Mouse (Mus musculus) sigmoid colon, adult 10 weeks (tissue): ENCODE results near the gene Abcg4. TPM values are rescaled to one million over a fixed set of nuclear protein-coding genes. Genes with fewer than 3 reads are reported as not detected.

Experiments
- polyA plus RNA-seq: library from polyadenylated mRNA; stranded (reverse); fragments of 350-450 nt; fragmentation: Illumina TruSeq; extraction: RNeasy Lipid Tissue Mini Kit (QIAGEN cat#74804); gene quantifications from one replicate; pipeline ENCODE4 v1.2.3, GENCODE M21; 2014; ENCODE audit warnings: low read depth, low replicate concordance

Gene Abcg4
- not detected for polyA plus RNA-seq

GRCm38 (mm10) chr9:44288076-44288958 lies at the start of gene Abcg4:
Gene Abcg4, minus strand, starts transcription at chr9:44288615.

DNA sequence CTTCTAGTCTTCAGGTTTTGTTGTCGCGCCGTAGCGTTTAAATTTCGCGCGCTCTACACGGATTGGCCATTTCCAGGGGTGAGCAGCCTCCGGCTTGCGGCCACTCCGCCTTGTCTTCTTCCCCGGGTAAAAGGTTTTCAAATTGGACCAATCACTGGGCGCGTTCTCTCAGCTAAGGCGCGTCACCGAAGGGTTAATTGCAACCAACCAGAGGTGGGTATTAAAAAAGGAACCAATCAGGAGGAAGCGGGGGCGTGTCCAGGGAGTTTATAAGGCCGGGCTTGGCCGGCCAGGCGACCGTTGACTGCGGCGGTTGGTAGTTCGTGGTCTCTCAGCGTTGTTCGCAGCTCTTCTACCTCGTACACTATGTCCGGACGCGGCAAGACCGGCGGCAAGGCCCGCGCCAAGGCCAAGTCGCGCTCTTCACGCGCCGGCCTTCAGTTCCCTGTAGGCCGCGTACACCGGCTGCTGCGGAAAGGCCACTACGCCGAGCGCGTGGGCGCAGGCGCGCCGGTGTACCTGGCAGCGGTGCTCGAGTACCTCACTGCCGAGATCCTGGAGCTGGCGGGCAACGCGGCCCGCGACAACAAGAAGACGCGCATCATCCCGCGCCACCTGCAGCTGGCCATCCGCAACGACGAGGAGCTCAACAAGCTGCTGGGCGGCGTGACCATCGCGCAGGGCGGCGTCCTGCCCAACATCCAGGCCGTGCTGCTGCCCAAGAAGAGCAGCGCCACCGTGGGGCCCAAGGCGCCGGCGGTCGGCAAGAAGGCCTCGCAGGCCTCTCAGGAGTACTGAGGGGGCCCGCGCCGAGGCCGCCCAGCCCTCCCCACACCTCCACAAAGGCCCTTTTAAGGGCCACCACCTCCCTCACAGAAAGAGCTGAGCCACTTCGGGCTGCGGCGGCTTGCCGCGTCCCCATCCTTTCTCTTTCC lies 46.2 kb upstream of the Abcg4 start, which contains the start of gene H2afx:
Gene H2afx, plus strand, starts transcription at position 299 of the 935 bp plus-strand sequence.

DNA sequence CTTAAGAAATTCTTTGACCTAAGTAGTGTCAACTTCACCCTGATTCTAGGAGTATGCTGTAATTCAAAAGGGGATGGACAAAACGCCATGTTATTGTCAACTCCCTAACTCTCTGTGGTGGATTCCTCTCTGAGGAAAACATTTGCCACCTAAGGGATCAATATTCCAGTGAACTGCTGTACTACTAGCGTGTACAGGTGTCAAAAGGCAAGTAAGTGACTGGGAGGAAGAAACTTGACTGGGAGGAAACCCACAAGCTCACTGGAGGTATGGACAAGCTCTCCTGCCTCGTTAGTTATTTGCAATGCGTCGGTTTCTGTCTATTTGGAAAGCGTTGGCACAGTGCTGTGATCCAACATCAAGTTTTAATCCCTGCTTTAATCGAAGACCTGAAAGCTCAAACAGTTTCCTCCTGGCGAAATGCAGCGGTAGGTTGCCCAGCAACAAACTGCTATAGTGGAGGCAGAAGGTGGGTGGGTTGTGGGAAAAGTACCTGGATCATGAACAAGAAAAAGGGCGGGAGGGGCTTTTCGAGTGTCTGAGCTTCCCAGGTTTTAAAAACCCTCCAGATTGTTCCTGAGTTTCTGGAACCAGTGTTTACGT lies 37.5 kb upstream of the Abcg4 start, which contains the start of gene Dpagt1:
Gene Dpagt1, plus strand, starts transcription at position 252 of the 603 bp plus-strand sequence.

GRCm38 (mm10) chr9:44319887-44320798 lies 31.7 kb upstream of the Abcg4 start, which contains the start of gene C2cd2l:
Gene C2cd2l, minus strand, starts transcription at chr9:44320285.

DNA sequence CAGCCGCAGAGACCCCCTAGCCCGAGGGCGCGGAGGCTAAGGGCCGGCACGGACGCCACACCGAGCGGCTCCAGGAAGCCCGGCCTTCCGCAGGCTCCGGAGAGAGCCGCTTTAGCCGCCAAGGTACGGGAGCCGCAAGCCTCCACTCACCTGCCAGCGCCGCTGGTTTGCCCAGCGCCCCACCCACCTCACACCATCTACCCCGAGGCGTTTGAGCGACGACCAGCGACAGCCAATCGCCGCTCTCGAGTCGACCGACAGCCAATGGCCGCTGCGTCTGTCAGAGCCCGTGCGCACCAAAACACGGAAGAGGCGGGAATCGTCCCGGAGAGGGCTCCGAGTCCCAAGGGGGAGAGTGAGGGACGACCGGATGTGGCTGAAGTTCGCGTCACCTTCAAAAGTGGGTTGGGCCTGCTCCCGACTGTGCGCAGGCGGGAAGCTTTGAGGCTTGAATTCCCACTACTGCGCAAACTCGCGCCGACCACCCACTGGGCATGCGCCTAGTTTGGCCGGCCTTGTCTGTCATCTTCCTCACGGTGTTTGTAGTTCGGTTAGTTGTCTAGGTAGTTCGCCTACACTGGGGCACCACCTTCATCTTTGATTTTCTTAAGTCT lies 17.2 kb upstream of the Abcg4 start, which contains the start of gene Hinfp:
Gene Hinfp, minus strand, starts transcription at position 206 of the 614 bp plus-strand sequence.

GRCm38 (mm10) chr9:44268432-44268831 lies 20.0 kb downstream of the Abcg4 start, which contains the start of gene Nlrx1:
Gene Nlrx1, minus strand, starts transcription at chr9:44268599.

GRCm38 (mm10) chr9:44251314-44251713 lies 37.1 kb downstream of the Abcg4 start, which contains the start of gene Pdzd3:
Gene Pdzd3, minus strand, starts transcription at chr9:44251471.

GRCm38 (mm10) chr9:44240399-44240798 lies 48.0 kb downstream of the Abcg4 start, which contains the start of gene Ccdc153:
Gene Ccdc153, plus strand, starts transcription at chr9:44240676.

DNA sequence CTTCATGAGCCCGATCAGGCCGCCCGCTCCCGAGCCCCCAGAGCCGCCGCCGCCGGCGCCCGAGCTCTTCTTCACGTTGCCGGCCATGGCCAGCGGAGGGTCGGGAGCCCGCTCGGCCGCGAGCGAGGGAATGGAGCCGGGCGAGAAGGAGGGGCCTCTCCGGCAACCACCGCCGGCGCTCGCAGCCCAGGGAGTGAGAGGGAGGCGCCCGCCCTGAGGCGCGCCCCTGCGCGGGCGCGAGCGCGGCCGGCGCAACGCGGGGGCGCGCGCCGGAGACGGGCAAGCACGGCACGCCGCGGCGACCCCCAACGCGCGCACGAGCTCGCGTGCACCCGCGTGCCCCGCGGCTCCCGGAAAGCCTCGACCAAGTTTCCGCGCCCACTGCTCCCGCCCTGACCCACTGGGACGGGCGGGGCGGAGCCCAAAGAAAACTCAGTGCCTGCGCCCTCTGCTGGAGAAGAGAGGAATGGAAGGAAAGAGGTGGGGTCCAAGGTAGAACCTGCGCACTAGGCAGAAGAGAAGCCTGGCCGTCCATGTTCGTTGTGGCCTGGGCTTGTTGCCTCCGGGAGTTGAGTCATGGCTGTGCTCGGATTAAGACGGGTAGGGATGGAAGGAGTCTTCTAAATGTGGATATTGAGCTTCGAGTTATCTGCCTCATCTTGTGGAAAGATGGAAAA lies 54.5 kb downstream of the Abcg4 start, which contains the start of gene Cbl:
Gene Cbl, minus strand, starts transcription at position 248 of the 677 bp plus-strand sequence.

Other genes starting within 250 kb of the Abcg4 start
- 1.9 TPM for gene Thy1, start 245.2 kb downstream of the Abcg4 start, polyA plus RNA-seq
- gene Usp2, start 221.6 kb downstream of the Abcg4 start, polyA plus RNA-seq: 4.7 TPM
- not detected for gene Mfrp, start 186.9 kb downstream of the Abcg4 start, polyA plus RNA-seq
- gene C1qtnf5, start 181.4 kb downstream of the Abcg4 start, polyA plus RNA-seq: not detected
- gene Gm49380, start 175.1 kb downstream of the Abcg4 start, polyA plus RNA-seq: 0.32 TPM
- 0.82 TPM for gene Rnf26, start 175.1 kb downstream of the Abcg4 start, polyA plus RNA-seq
- 13.8 TPM for gene Mcam, start 154.1 kb downstream of the Abcg4 start, polyA plus RNA-seq
- 83.6 TPM for gene Cbl, start 54.6 kb downstream of the Abcg4 start, polyA plus RNA-seq
- not detected for gene Ccdc153, start 47.9 kb downstream of the Abcg4 start, polyA plus RNA-seq
- gene Pdzd3, start 37.1 kb downstream of the Abcg4 start, polyA plus RNA-seq: 1.5 TPM
- 0.38 TPM for gene Nlrx1, start 20.0 kb downstream of the Abcg4 start, polyA plus RNA-seq
- 20.5 TPM for gene Hinfp, start 17.1 kb upstream of the Abcg4 start, polyA plus RNA-seq
- 3.2 TPM for gene C2cd2l, start 31.7 kb upstream of the Abcg4 start, polyA plus RNA-seq
- 16.5 TPM for gene Dpagt1, start 37.4 kb upstream of the Abcg4 start, polyA plus RNA-seq
- 3.4 TPM for gene H2afx, start 46.1 kb upstream of the Abcg4 start, polyA plus RNA-seq
- 23.3 TPM for gene Hmbs, start 55.6 kb upstream of the Abcg4 start, polyA plus RNA-seq
- gene Vps11, start 73.1 kb upstream of the Abcg4 start, polyA plus RNA-seq: 9.8 TPM
- gene Hyou1, start 90.9 kb upstream of the Abcg4 start, polyA plus RNA-seq: 7.7 TPM
- gene Slc37a4, start 108.2 kb upstream of the Abcg4 start, polyA plus RNA-seq: 7.1 TPM
- gene Rps25, start 118.5 kb upstream of the Abcg4 start, polyA plus RNA-seq: 828 TPM
- gene Trappc4, start 119.0 kb upstream of the Abcg4 start, polyA plus RNA-seq: 45.4 TPM
- gene Ccdc84, start 130.0 kb upstream of the Abcg4 start, polyA plus RNA-seq: 24.0 TPM
- gene Foxr1, start 152.5 kb upstream of the Abcg4 start, polyA plus RNA-seq: not detected
- gene Upk2, start 166.4 kb upstream of the Abcg4 start, polyA plus RNA-seq: not detected
- 0.82 TPM for gene Bcl9l, start 194.2 kb upstream of the Abcg4 start, polyA plus RNA-seq